Mouse (Mus musculus): ENCODE measurements at regions not wholly inside any gene's neighbourhood (a gene's known extent, or its start where the extent isn't known, plus 50 kb on each side); places are given as distances from the start of the nearest gene placed in this dataset.
"Not testable (repeated sequence)": the region's sequence is repeated elsewhere in the genome, so short reads cannot be mapped to it uniquely, and the experiment has no call there.

DNA sequence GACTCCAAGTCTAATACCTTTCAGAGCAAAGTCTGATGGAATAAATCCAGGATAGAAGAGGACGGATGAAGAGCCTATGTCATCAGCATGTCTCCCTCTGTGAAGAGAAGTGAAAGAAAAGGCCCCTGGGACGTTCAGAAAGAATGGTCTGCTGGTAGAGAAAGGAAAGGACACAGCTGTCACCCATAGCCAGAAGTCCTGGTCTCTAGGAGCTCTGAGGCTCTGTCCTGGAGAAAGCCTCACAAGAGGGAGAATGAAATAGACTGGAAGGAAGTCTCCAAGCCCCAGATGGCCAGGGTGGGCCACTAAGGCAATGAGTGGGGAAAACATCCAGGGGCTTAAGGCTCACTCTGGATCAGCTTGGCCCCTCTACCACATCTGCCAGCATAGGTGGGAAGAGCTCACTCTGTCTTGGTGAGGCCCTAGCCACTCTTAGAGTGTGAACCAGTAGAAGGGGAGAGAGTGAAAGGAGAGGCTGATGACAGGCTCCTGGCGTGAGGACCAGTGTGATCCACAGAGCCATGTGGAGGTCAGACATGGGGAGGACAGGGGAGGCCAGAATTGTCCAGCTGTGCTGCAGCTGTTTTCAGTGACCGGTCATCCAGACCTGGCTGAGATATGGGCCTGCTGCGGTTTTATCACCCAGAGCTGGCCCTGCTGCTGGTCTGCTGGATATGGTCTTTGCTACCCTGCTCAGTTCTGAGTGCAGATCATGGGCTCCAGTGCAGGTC lies 268.2 kb downstream of the Cyp26b1 start:
- Histone ChIP-seq H3K27ac (replicated peaks; ENCODE audit: low read depth, low read length) (no peak overlapping the region), H3K4me3 (ENCODE audit: insufficient read depth, low read depth, low read length) (no peak overlapping the region), H3K4me1 (ENCODE audit: control insufficient read depth, insufficient read depth, insufficient read length, low read length) (no peaks in the 10 kb centered on the region; the same call in 1 of the 2 replicates)

DNA sequence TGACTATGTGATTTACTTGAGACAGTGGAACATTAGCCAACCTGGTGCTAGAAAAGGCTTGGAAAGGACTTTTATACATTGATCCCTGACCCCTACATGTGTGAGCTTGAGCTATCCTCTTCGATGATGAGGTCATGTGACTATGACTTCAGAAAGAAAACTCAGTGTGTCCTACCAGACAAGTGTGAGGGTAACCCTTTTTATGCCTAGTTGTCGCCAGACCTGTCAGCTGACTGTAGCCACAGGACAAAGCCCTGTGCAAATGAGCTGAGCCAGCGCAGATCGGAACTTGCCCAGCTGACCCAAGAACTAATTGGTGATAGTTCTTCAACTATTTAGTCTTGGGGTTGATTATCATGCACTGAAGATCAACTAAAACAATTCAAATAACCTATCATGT lies 269.5 kb downstream of the Cyp26b1 start:
- Histone ChIP-seq H3K4me1 (ENCODE audit: control insufficient read depth, insufficient read depth, insufficient read length, low read length) (no peaks in the 10 kb centered on the region), H3K4me3 (ENCODE audit: insufficient read depth, low read depth, low read length) (no peak overlapping the region), H3K27ac (replicated peaks; ENCODE audit: low read depth, low read length) (no peak overlapping the region)

DNA sequence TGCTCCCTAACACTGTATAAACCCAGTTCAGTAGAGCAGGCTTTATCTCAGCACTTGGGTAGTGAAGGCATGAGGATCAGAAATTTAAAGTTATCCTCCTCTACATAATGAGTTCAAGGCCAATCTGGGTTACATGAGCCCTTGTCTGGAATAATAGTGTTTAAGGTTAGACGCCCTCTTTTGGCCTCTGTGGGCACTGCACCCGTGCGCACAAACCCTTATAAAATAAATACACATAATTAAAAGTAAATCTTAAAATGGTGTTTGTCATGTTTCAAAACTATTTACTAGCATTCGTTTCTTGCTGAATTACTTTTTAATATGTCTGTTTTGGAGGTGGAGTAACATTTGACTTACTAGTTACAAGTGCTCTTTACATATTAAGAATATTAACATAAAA lies 271.2 kb downstream of the Cyp26b1 start:
- no peaks in the 10 kb centered on the region for H3K4me1 ChIP-seq (ENCODE audit: control insufficient read depth, insufficient read depth, insufficient read length, low read length)
- H3K4me3 ChIP-seq (ENCODE audit: insufficient read depth, low read depth, low read length): no peak overlapping the region
- no peak overlapping the region for H3K27ac ChIP-seq (replicated peaks; ENCODE audit: low read depth, low read length)

DNA sequence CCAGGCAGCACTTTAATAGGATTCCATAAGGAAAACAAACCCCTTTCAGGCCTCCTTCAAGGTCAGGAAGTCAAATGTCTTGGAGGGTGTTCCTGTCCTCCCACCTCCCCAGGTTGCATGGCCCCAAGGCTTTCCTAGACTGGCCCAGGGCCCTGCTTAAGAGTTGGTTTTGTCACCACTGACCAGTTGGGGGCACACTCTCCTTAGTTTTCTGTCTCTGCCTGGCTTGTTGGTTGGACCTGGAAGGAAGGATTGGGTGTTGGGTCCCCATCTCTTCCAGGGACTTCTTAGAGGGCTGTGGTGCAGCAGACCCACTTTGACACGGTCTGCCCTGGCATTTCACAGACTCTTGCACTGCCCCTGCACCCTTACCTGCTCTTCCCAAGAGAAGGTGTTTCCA lies 273.1 kb downstream of the Cyp26b1 start:
- Histone ChIP-seq H3K27ac (replicated peaks; ENCODE audit: low read depth, low read length) (no peak overlapping the region), H3K4me3 (ENCODE audit: insufficient read depth, low read depth, low read length) (no peak overlapping the region), H3K4me1 (ENCODE audit: control insufficient read depth, insufficient read depth, insufficient read length, low read length) (no peaks in the 10 kb centered on the region)

DNA sequence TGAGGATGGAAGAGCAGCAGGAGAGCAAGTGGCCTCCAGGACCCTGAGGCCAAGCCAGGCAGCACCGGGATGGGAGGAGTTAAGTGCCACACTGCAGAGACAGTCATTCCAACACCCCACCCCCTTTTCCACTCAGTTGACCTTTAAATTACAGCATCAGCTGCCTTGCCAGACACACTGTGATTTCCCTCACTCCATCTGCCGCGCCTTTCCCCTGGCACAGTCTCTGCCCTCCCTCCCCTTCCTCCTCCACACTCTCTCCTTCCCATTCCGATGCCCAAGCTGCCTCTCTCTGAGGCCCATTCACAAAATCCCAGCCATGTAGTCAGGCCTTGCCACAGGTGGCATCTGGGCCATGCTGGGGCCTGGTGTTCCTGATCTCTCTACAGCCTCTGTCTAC lies 274.9 kb downstream of the Cyp26b1 start:
- no peaks in the 10 kb centered on the region for H3K4me1 ChIP-seq (ENCODE audit: control insufficient read depth, insufficient read depth, insufficient read length, low read length)
- no peak overlapping the region for H3K4me3 ChIP-seq (ENCODE audit: insufficient read depth, low read depth, low read length)
- no peak overlapping the region for H3K27ac ChIP-seq (replicated peaks; ENCODE audit: low read depth, low read length)

DNA sequence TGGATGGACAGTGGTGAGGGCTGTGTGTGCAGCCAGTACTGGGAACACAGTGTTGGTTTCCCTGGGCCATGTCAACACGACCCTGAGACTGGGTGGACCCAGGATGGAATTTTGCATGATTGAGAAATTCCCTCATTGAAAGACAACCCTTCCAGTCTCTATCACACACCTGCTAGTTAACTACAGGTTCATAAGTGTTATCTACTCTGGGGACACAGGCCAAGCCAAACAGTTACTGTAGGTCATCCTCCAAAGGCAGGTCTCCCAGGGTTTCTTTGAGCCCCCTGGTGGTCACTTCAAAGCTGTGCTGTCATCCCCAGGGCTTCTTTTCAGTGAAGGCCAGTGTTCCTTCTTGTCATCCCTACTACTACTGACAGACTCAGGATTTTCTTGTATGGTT lies 276.7 kb downstream of the Cyp26b1 start:
- Histone ChIP-seq H3K4me3 (ENCODE audit: insufficient read depth, low read depth, low read length) (no peak overlapping the region), H3K4me1 (ENCODE audit: control insufficient read depth, insufficient read depth, insufficient read length, low read length) (no peaks in the 10 kb centered on the region), H3K27ac (replicated peaks; ENCODE audit: low read depth, low read length) (no peak overlapping the region)

DNA sequence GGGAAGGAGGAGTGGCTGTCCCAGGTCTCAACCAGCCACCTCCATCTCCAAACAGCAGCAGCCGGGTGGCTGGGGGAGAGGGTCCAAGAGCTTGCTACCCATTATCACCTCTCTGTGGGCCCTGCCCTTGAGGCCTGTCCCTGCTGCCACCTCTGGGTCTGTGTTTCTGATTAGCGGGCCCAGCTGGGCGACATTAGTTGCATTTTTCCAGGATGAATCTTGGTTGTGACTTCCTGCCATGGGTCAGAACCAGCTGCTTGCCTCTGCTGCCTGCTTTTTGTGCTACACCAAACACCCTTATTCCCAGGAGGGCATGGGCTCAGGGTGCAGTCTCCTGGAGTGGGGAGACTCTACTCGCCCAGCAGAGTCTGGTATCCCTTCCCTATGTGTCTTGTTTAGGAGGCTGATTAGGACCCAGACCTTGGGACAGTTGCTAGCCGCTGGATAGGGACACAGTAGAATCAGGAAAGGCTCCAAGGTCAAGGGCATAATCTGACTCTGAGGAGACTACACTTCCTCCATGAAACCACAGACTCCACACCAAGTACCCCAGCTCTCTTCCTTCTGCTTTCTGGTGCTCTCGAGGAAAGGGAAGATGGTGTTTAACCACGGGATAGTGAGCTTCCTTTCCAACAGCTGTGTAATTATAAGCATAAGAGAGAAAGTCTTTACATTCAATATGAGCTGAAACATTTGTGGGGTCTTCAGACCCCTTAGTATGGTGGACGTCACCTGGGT lies 278.4 kb downstream of the Cyp26b1 start:
- H3K4me3 ChIP-seq (ENCODE audit: insufficient read depth, low read depth, low read length): no peak overlapping the region
- no peaks in the 10 kb centered on the region for H3K4me1 ChIP-seq (ENCODE audit: control insufficient read depth, insufficient read depth, insufficient read length, low read length)
- no peak overlapping the region for H3K27ac ChIP-seq (replicated peaks; ENCODE audit: low read depth, low read length)

DNA sequence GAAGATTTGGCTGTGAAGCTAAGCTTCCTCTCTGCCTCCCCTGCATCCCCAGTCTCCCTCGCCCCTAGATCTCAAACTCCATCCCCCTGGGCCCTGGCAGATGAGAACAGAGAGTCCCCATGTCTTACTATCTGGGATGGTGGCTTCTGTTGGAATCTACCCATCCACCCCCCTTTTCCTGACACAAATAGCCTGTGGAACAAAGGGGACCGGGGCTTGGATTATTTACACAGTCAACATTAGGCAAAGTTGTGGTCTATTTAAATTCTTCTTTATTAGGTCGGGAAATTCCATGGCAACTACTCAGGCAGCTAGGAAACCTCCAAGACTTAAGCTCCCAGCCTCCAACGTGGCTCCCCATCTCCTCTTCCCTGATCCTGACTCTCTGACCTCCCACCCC lies 279.9 kb downstream of the Cyp26b1 start:
- Histone ChIP-seq H3K27ac (replicated peaks; ENCODE audit: low read depth, low read length) (no peak overlapping the region), H3K4me1 (ENCODE audit: control insufficient read depth, insufficient read depth, insufficient read length, low read length) (no peaks in the 10 kb centered on the region), H3K4me3 (ENCODE audit: insufficient read depth, low read depth, low read length) (no peak overlapping the region)

DNA sequence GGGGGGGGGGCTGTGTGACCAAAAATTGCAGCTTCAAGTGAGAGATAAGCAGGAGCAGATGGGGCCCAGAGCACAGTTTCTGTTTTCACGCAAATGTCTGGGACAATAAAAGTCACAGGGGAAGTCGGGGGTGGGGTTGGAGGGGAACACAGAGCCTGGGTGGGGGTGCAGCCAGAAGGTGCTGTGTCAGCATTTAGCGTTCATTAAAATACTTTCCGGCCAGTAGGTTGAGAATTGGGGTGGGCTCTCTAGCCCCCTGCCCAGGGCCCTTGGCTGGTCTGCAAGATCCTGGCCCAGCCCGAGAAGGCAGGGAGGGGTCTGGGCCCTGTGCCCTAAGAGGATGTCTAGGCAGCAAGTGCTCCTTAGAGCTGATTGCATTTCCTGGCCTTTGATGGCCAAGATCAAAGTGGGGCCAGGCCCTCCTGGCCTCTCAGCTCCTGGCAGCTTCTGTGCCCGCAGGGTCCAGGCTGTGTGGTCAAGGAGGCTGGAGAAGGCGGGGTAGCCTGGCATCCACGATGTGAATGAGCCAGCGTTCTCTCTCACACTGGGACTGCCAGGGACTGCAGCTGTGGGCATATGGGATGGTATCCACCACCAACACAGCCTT lies 283.0 kb downstream of the Cyp26b1 start:
- Histone ChIP-seq H3K27ac (replicated peaks; ENCODE audit: low read depth, low read length) (no peak overlapping the region), H3K4me3 (ENCODE audit: insufficient read depth, low read depth, low read length) (no peak overlapping the region), H3K4me1 (ENCODE audit: control insufficient read depth, insufficient read depth, insufficient read length, low read length) (no peaks in the 10 kb centered on the region)

DNA sequence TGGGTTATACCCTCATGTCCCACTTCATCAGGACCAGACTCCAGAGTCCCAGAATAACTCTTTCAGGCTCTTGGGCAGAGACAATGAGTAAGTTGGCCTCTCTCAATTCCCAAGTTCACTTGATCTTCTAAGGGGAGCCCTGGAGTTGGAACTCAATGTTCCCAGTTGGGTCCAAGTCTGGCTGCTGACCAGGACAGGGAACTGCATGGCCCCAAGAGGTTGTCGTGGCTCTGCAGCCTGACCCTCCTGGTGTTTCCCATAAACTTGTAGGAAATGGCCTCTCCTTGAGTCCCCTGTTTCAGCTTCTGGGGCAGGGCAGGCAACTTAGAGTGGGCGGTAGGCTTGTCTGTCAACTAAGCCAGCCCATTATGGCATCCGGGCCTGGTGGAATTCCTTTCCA lies 286.2 kb downstream of the Cyp26b1 start:
- H3K4me1 ChIP-seq (ENCODE audit: control insufficient read depth, insufficient read depth, insufficient read length, low read length): no peaks in the 10 kb centered on the region
- H3K27ac ChIP-seq (replicated peaks; ENCODE audit: low read depth, low read length): no peak overlapping the region
- no peak overlapping the region for H3K4me3 ChIP-seq (ENCODE audit: insufficient read depth, low read depth, low read length)

DNA sequence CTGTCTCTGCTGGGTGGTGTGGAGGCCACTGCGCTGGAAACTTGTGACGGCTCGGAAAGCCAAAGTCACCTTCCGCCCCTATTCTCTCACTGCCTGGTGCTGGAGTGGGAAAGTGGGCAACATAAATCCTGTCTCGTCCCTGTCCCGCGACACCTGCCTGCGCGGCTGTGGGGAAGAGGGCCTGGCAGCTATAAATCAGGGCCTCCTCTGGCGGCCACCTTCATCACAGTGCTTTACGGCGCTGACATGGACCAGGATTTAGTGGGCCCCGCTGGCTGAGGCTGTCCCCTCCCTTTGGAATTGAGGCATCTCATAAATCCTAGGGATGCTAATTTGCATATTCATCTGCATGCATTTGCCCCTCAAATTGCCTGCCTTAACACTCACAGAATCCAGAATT lies 287.1 kb downstream of the Cyp26b1 start:
- Histone ChIP-seq H3K4me3 (ENCODE audit: insufficient read depth, low read depth, low read length) (no peak overlapping the region), H3K27ac (replicated peaks; ENCODE audit: low read depth, low read length) (no peak overlapping the region), H3K4me1 (ENCODE audit: control insufficient read depth, insufficient read depth, insufficient read length, low read length) (no peaks in the 10 kb centered on the region)

DNA sequence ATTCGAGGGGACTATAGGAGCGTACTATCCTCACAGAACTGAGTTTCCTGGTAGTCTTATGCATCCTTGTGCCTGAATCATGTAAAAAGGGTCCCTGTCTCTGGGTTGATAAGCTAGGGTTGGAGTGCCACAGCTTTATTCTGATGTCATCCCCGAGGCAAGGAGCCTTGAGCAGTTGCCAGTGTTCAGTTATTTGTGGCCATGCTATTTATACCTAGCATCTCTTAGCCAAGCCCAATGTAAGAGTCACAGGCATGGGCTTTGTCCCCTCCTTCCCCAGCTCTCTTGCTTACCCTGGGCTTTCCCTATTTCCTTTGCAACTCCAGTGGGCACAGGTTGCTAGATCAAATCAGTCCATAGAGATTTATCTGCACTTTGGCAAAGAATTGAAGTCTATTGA lies 288.6 kb downstream of the Cyp26b1 start:
- Histone ChIP-seq H3K27ac (replicated peaks; ENCODE audit: low read depth, low read length) (no peak overlapping the region), H3K4me3 (ENCODE audit: insufficient read depth, low read depth, low read length) (no peak overlapping the region), H3K4me1 (ENCODE audit: control insufficient read depth, insufficient read depth, insufficient read length, low read length) (no peaks in the 10 kb centered on the region)

DNA sequence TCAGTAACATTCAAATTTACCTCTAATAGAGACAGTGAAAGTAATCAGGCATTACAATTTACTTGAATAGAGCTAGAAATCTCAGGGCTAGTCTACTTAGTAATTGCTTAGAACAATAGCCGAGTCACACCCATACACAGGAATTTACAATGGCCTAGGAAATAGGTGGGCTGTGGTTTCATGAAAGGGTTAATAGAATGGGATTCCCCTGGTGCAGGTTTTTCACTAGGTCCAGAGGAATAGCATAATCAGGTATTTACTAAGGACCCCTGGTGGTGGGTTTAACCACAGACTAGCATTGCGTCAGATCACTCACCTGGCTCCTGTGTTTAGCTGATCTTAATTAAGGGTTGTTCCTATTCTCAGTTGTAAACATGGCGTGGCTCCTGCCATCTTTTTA lies 290.8 kb downstream of the Cyp26b1 start:
- H3K4me1 ChIP-seq (ENCODE audit: control insufficient read depth, insufficient read depth, insufficient read length, low read length); H3K4me3 ChIP-seq (ENCODE audit: insufficient read depth, low read depth, low read length); H3K27ac ChIP-seq (replicated peaks; ENCODE audit: low read depth, low read length): not testable (repeated sequence)

DNA sequence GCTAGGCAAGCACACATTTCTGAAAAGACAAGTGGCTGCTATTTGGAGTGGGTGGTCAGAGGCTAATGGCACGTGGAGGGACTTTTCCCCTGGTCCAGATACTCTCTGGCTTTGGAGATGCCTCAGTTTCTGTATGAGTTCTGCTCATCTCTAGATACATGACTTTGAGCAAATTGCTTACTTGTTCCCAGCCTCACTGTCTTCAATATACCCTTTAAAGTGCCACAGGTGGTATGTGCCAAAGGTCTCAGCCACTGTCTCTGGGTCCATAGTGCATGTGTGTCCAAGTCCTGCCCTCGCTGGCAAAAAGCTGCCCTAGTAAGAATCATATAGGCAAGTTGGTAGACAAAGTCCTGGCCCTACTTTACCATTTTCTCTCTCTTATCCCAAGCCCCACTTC lies 291.5 kb downstream of the Dysf start:
- H3K4me3 ChIP-seq (ENCODE audit: insufficient read depth, low read depth, low read length): no peak overlapping the region
- no peaks in the 10 kb centered on the region for H3K4me1 ChIP-seq (ENCODE audit: control insufficient read depth, insufficient read depth, insufficient read length, low read length)
- no peak overlapping the region for H3K27ac ChIP-seq (replicated peaks; ENCODE audit: low read depth, low read length)

DNA sequence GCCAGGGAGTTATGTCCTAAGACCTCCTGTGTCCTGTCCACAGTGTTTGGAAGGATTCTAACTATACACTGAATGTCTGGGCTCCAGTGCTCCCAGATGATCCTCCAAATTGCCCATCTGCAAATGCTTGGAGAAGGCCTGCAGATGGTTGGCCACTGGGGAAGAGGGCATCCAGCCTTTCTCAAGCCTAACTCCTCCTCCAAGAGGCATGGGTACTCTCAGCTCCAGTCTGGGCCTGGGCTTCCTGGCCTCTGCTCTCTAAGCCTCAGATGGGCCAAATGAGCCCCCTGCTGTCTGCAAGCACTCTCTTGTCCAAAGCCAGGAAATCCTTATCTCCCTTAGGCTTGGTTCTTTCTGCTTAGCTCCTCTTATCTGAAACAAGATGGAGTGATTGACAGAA lies 290.8 kb downstream of the Dysf start:
- no peak overlapping the region for H3K27ac ChIP-seq (replicated peaks; ENCODE audit: low read depth, low read length)
- no peak overlapping the region for H3K4me3 ChIP-seq (ENCODE audit: insufficient read depth, low read depth, low read length)
- H3K4me1 ChIP-seq (ENCODE audit: control insufficient read depth, insufficient read depth, insufficient read length, low read length): no peaks in the 10 kb centered on the region

DNA sequence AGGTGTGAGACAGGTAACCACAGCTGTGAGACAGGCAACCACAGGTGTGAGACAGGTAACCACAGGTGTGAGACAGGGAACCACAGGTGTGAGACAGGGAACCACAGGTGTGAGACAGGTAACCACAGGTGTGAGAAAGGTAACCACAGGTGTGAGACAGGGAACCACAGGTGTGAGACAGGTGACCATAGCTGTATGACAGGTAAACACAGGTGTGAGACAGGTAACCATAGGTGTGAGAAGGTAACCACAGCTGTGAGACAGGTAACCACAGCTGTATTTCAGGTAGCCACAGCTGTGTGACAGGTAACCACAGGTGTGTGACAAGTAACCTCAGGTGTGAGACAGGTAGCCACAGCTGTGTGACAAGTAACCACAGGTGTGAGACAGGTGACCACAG lies 265.5 kb downstream of the Dysf start:
- not testable (repeated sequence) for H3K4me3 ChIP-seq (ENCODE audit: insufficient read depth, low read depth, low read length); H3K27ac ChIP-seq (replicated peaks; ENCODE audit: low read depth, low read length)
- peaks cover 27% of the 10 kb centered on the region for H3K4me1 ChIP-seq (ENCODE audit: control insufficient read depth, insufficient read depth, insufficient read length, low read length)

Measured in brown adipose tissue, adult 24 weeks (tissue).